Mouse (Mus musculus): ENCODE data around the gene Evx2. TPM values are rescaled to one million over a fixed set of nuclear protein-coding genes. Genes with fewer than 3 reads are reported as not detected.

The Evx2 gene
- total and polyA plus RNA-seq, 3 experiments = not detected

DNA sequence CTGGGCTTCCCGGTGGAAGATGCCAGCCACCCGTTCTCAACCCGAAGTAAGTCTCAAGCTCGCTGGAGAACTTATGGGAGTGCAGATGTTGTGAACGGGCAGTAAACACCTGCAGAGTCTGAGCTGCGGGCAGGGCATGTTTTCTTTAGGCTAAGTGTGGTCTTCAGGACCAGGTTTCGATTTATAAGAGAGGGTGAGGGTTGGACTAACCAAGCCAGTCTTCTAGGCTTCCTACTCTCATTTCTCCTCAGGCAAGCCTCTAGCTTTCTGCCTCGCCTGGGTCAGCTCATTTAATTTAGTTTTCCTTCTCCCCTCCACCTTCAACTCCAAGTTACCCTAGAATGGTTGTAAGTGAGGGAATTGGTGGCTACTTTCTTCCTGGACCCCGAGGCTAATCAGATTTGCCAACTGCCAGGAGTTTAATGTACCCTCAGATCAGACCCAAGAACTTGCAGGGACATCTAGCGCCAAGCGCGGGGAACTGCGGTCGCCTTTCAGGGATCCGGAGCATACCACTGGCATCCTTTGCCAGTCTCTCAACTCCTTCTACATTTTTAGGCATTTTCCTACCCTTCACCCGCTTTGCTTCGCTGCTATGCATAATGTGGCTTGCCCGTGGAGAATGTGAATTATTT is 4.1 kb upstream of the Evx2 start:
- Histone ChIP-seq H3K79me2 (ENCODE audit: control insufficient read depth, insufficient read depth, low read length, poor library complexity) (no peaks in the 10 kb centered on the region), H3K27ac (ENCODE audit: control insufficient read depth, low read depth, low read length) (no peak overlapping the region), H3K9ac (ENCODE audit: control insufficient read depth, low read depth, low read length, poor library complexity, severe bottlenecking) (peak overlapping the region; percentile 42), H3K4me1 (ENCODE audit: control insufficient read depth in 1 of 2, insufficient read depth in 2 of 2, low read length in 2 of 2) (no peaks in the 10 kb centered on the region), H3K36me3 (ENCODE audit: control insufficient read depth in 1 of 2, insufficient read depth in 2 of 2, low read length in 2 of 2) (no peaks in the 10 kb centered on the region), H3K4me3 (ENCODE audit: control insufficient read depth in 1 of 2, insufficient read depth in 1 of 2, low read depth in 2 of 2, low read length in 2 of 2) (peak overlapping the region; percentile 68 to 84), H3K9me3 (replicated peaks; ENCODE audit: insufficient read depth, low read length) (no peaks in the 10 kb centered on the region), H3K27me3 (ENCODE audit: control insufficient read depth in 1 of 2, insufficient read depth in 2 of 2, low read length in 2 of 2) (no peaks in the 10 kb centered on the region)
- peak; percentile 80 to 91 (median 89) for TF ChIP-seq CTCF (IDR thresholded peaks at IDR 0.05 in 2 of 3, conservative IDR thresholded peaks at IDR 0.05 in 1 of 3; ENCODE audit: control insufficient read depth in 1 of 3, insufficient read depth in 1 of 3, low read depth in 2 of 3, low read length in 3 of 3, poor library complexity in 1 of 3, severe bottlenecking in 1 of 3)
- TF ChIP-seq RAD21 (IDR thresholded peaks at IDR 0.05; ENCODE audit: low read depth, low read length) = peak; percentile 95
- no peak for TF ChIP-seq ETS1 (IDR thresholded peaks at IDR 0.05; ENCODE audit: low read depth, low read length)
- no peak for TF ChIP-seq USF1 (IDR thresholded peaks at IDR 0.05; ENCODE audit: low read depth, low read length)
- peak; percentile 77 for TF ChIP-seq ZC3H11A (IDR thresholded peaks at IDR 0.05; ENCODE audit: low read depth, low read length)
- 0 out of 2 replicates have a peak, but pooled peaks have one; percentile 15 for TF ChIP-seq ZNF384 (IDR thresholded peaks at IDR 0.05; ENCODE audit: low read depth, low read length)
- TF ChIP-seq SMC3 (IDR thresholded peaks at IDR 0.05; ENCODE audit: low read depth, low read length) = peak; percentile 91
- TF ChIP-seq CHD1 (IDR thresholded peaks at IDR 0.05; ENCODE audit: low read depth, low read length) = no peak
- TF ChIP-seq GATA1 (IDR thresholded peaks at IDR 0.05; ENCODE audit: low read depth, low read length) = peak; percentile 57
- no peak for TF ChIP-seq E2F4 (IDR thresholded peaks at IDR 0.05; ENCODE audit: borderline replicate concordance, low read depth, low read length)
- no peak for TF ChIP-seq MAX (IDR thresholded peaks at IDR 0.05; ENCODE audit: low read length)
- TF ChIP-seq RCOR1 (IDR thresholded peaks at IDR 0.05; ENCODE audit: low read depth, low read length) = no peak
- peak; percentile 81 for DNase-seq (ENCODE audit: low read depth, low spot score)

DNA sequence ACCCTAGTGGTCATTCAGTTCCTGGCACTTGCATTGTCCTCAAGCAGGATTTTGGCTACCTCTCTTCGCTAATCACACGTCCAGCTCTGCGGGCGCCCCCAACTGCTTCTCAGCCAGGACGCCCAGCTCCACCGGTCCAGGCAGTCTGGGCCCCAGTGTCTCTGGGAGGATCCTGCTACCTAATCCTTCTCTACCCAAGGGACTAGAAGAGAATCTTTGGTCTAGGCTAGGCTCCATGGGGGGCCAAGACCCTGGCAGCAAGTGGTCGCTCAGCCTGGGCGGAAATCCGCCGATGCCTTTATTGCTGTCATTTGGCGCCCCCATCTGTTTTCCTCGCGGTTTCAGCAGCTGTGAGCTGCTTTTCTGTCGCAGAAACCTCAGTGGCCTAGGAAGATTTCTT is 2.3 kb upstream of the Evx2 start:
- H3K4me3 ChIP-seq (ENCODE audit: control insufficient read depth in 1 of 2, insufficient read depth in 1 of 2, low read depth in 2 of 2, low read length in 2 of 2) = no peak overlapping the region
- no peaks in the 10 kb centered on the region for H3K27me3 ChIP-seq (ENCODE audit: control insufficient read depth in 1 of 2, insufficient read depth in 2 of 2, low read length in 2 of 2)

More for the DNA sequence above, 2.3 kb upstream of the Evx2 start:
- Histone ChIP-seq H3K4me1 (ENCODE audit: control insufficient read depth in 1 of 2, insufficient read depth in 2 of 2, low read length in 2 of 2) (no peaks in the 10 kb centered on the region), H3K36me3 (ENCODE audit: control insufficient read depth in 1 of 2, insufficient read depth in 2 of 2, low read length in 2 of 2) (no peaks in the 10 kb centered on the region), H3K79me2 (ENCODE audit: control insufficient read depth, insufficient read depth, low read length, poor library complexity) (no peaks in the 10 kb centered on the region), H3K9ac (ENCODE audit: control insufficient read depth, low read depth, low read length, poor library complexity, severe bottlenecking) (no peak overlapping the region), H3K27ac (ENCODE audit: control insufficient read depth, low read depth, low read length) (no peak overlapping the region), H3K9me3 (replicated peaks; ENCODE audit: insufficient read depth, low read length) (no peaks in the 10 kb centered on the region)
- TF ChIP-seq EP300 (IDR thresholded peaks at IDR 0.05; ENCODE audit: low read depth in 1 of 2, low read length in 2 of 2) = no peak
- no peak for TF ChIP-seq RCOR1 (IDR thresholded peaks at IDR 0.05; ENCODE audit: low read depth, low read length)
- no peak for TF ChIP-seq POLR2AphosphoS2 (IDR thresholded peaks at IDR 0.05; ENCODE audit: low read length)
- peak; percentile 83 for TF ChIP-seq SMC3 (IDR thresholded peaks at IDR 0.05; ENCODE audit: low read depth, low read length)
- no peak for TF ChIP-seq GATA1 (IDR thresholded peaks at IDR 0.05; ENCODE audit: low read depth, low read length)
- no peak for TF ChIP-seq KAT2A (conservative IDR thresholded peaks at IDR 0.05; ENCODE audit: low read depth, low read length)
- TF ChIP-seq MXI1 (IDR thresholded peaks at IDR 0.05; ENCODE audit: low read depth, low read length) = no peak
- TF ChIP-seq CTCF (IDR thresholded peaks at IDR 0.05 in 2 of 3, conservative IDR thresholded peaks at IDR 0.05 in 1 of 3; ENCODE audit: control insufficient read depth in 1 of 3, insufficient read depth in 1 of 3, low read depth in 2 of 3, low read length in 3 of 3, poor library complexity in 1 of 3, severe bottlenecking in 1 of 3) = peak; percentile 30 to 78 (median 75); a peak in 5 of 6 replicates
- no peak for TF ChIP-seq MAZ (IDR thresholded peaks at IDR 0.05; ENCODE audit: low read depth, low read length)
- TF ChIP-seq MYB (IDR thresholded peaks at IDR 0.05; ENCODE audit: low read depth, low read length) = no peak
- TF ChIP-seq HCFC1 (IDR thresholded peaks at IDR 0.05; ENCODE audit: low read depth, low read length) = no peak
- peak; percentile 91 for TF ChIP-seq RAD21 (IDR thresholded peaks at IDR 0.05; ENCODE audit: low read depth, low read length)
- no peak for TF ChIP-seq MAX (IDR thresholded peaks at IDR 0.05; ENCODE audit: low read length)
- TF ChIP-seq GABPA (IDR thresholded peaks at IDR 0.05; ENCODE audit: low read depth, low read length) = no peak
- TF ChIP-seq USF2 (IDR thresholded peaks at IDR 0.05; ENCODE audit: borderline replicate concordance in 1 of 2, insufficient read depth in 1 of 2, low read depth in 1 of 2, low read length in 2 of 2) = no peak
- no peak for TF ChIP-seq MEF2A (IDR thresholded peaks at IDR 0.05; ENCODE audit: extremely low read depth, insufficient replicate concordance, low read depth, low read length, poor library complexity, severe bottlenecking)
- no peak for TF ChIP-seq TAL1 (IDR thresholded peaks at IDR 0.05; ENCODE audit: low read length)
- TF ChIP-seq MAFK (IDR thresholded peaks at IDR 0.05; ENCODE audit: borderline replicate concordance, low read depth, low read length) = no peak
- peak; percentile 80 for TF ChIP-seq ZC3H11A (IDR thresholded peaks at IDR 0.05; ENCODE audit: low read depth, low read length)
- TF ChIP-seq ETS1 (IDR thresholded peaks at IDR 0.05; ENCODE audit: low read depth, low read length) = no peak
- TF ChIP-seq POLR2AphosphoS5 (IDR thresholded peaks at IDR 0.05; ENCODE audit: borderline replicate concordance, low read depth, low read length) = no peak
- peak; percentile 52 for DNase-seq (ENCODE audit: low read depth, low spot score)
